Mouse (Mus musculus) neural tube, embryonic 12.5 days (tissue): Measurements from ENCODE around the gene Trem1. TPM values are rescaled to one million over a fixed set of nuclear protein-coding genes. Genes with fewer than 3 reads are reported as not detected.

Source experiments
- polyA plus RNA-seq: library from polyadenylated mRNA; unstranded; fragments of >200 nt; fragmentation: Nextera tagmentation; extraction: Ambion mirVana; gene quantifications from 2 replicates; pipeline ENCODE4 v1.2.1, GENCODE M21; 2016

Trem1 gene
- polyA plus RNA-seq, 1 experiment from 2014 or later, result not detected

Other genes starting within 250 kb of the Trem1 start
- gene 1700122O11Rik, start 194.5 kb upstream of the Trem1 start, polyA plus RNA-seq, result not detected in 2 replicates
- 0.18 TPM in 1 of 2 replicates, not detected in the other for gene 1700067P10Rik, start 143.4 kb upstream of the Trem1 start, polyA plus RNA-seq
- gene 9830107B12Rik, start 86.5 kb upstream of the Trem1 start, polyA plus RNA-seq, result not detected in 2 replicates
- not detected in 2 replicates for gene A530064D06Rik, start 65.5 kb upstream of the Trem1 start, polyA plus RNA-seq
- not detected in 2 replicates for gene Trem3, start 15.0 kb downstream of the Trem1 start, polyA plus RNA-seq
- 0.14 TPM in 1 of 2 replicates, not detected in the other for gene Treml4, start 31.5 kb downstream of the Trem1 start, polyA plus RNA-seq
- gene Treml2, start 66.7 kb downstream of the Trem1 start, polyA plus RNA-seq, result 0.23 and 0.27 TPM in 2 replicates
- gene B430306N03Rik, start 83.4 kb downstream of the Trem1 start, polyA plus RNA-seq, result 0.09 TPM in 1 of 2 replicates, not detected in the other
- gene Trem2, start 113.6 kb downstream of the Trem1 start, polyA plus RNA-seq, result 2.9 and 3.4 TPM in 2 replicates
- gene Treml1, start 127.1 kb downstream of the Trem1 start, polyA plus RNA-seq, result 1.3 and 2.7 TPM in 2 replicates
- 16.3 and 17.4 TPM in 2 replicates for gene Nfya, start 177.1 kb downstream of the Trem1 start, polyA plus RNA-seq
- 58.7 and 62.6 TPM in 2 replicates for gene Oard1, start 177.2 kb downstream of the Trem1 start, polyA plus RNA-seq
- 2.4 and 4.4 TPM in 2 replicates for gene Apobec2, start 200.2 kb downstream of the Trem1 start, polyA plus RNA-seq
- 1.0 and 1.5 TPM in 2 replicates for gene Tspo2, start 218.8 kb downstream of the Trem1 start, polyA plus RNA-seq
- 0.15 TPM in 1 of 2 replicates, not detected in the other for gene Unc5cl, start 222.1 kb downstream of the Trem1 start, polyA plus RNA-seq